Mouse (Mus musculus): ENCODE measurements around the gene Kcnd2.

The Kcnd2 gene

GRCm38 (mm10) chr6:21692861-21693350 is 477.6 kb downstream of the Kcnd2 start:
- DNase-seq (ENCODE audit: low spot score): no peak

GRCm38 (mm10) chr6:21697641-21698040 is 482.3 kb downstream of the Kcnd2 start:
- no peak for DNase-seq (ENCODE audit: low spot score)

GRCm38 (mm10) chr6:21701131-21701530 is 485.8 kb downstream of the Kcnd2 start:
- DNase-seq (ENCODE audit: low spot score): no peak

- no peak for DNase-seq (ENCODE audit: low spot score)
Observed at GRCm38 (mm10) chr6:21709228-21709627, 493.9 kb downstream of the Kcnd2 start.

GRCm38 (mm10) chr6:21719121-21719520 is 503.8 kb downstream of the Kcnd2 start:
- no peak for DNase-seq (ENCODE audit: low spot score)

GRCm38 (mm10) chr6:21722238-21722637 is 506.9 kb downstream of the Kcnd2 start:
- DNase-seq (ENCODE audit: low spot score): no peak

- DNase-seq (ENCODE audit: low spot score): no peak
Observed at GRCm38 (mm10) chr6:21740606-21741005, 525.3 kb downstream of the Kcnd2 start.

GRCm38 (mm10) chr6:21744615-21745266 is 529.4 kb downstream of the Kcnd2 start:
- no peak for DNase-seq (ENCODE audit: low spot score)

GRCm38 (mm10) chr6:21747536-21747935 is 532.2 kb downstream of the Kcnd2 start:
- no peak for DNase-seq (ENCODE audit: low spot score)

- no peak for DNase-seq (ENCODE audit: low spot score)
Observed at GRCm38 (mm10) chr6:21767787-21768221, 552.5 kb downstream of the Kcnd2 start.

GRCm38 (mm10) chr6:21768745-21769446 is 553.6 kb downstream of the Kcnd2 start:
- DNase-seq (ENCODE audit: low spot score): no peak

- no peak for DNase-seq (ENCODE audit: low spot score)
Observed at GRCm38 (mm10) chr6:21769447-21769809, 554.1 kb downstream of the Kcnd2 start.

GRCm38 (mm10) chr6:21774213-21774916 is 559.1 kb downstream of the Kcnd2 start:
- DNase-seq (ENCODE audit: low spot score): no peak

Measured in urinary bladder, postnatal 10 days (tissue).